Mouse (Mus musculus) heart, embryonic 13.5 days (tissue): ENCODE results near the gene Zfp599. TPM values are rescaled to one million over a fixed set of nuclear protein-coding genes. Genes with fewer than 3 reads are reported as not detected.

Experiments used
- ATAC-seq: fragments of 200-750 bp; cut with Nextera tagmentation; 2 replicates; pipeline ENCODE4 v1.8.0; 2017; ENCODE audit warnings: moderate TSS enrichment; ENCODE audit not compliant: insufficient number of reproducible peaks, low FRiP score, low TSS enrichment; ENCODE audit errors: extremely low read depth
- H3K27ac ChIP-seq: fragments of 300-500 bp; sonication (generic); replicated peaks from 2 replicates; pipeline ENCODE4 v1.5.1; 2015; ENCODE audit warnings: moderate library complexity, mild to moderate bottlenecking, inconsistent platforms
- H3K27me3 ChIP-seq: fragments of 300-500 bp; sonication (generic); replicated peaks from 2 replicates; pipeline ENCODE4 v1.6.1; 2015; ENCODE audit warnings: mild to moderate bottlenecking, inconsistent platforms
- H3K36me3 ChIP-seq: fragments of 300-500 bp; sonication (generic); 2 replicates; pipeline ENCODE4 v1.6.1; 2015; ENCODE audit warnings: mild to moderate bottlenecking, inconsistent platforms
- H3K4me1 ChIP-seq: fragments of 300-500 bp; sonication (generic); 2 replicates; pipeline ENCODE4 v1.6.1; 2015; ENCODE audit warnings: inconsistent platforms
- H3K4me2 ChIP-seq: fragments of 300-500 bp; sonication (generic); 2 replicates; pipeline ENCODE4 v1.6.1; 2015; ENCODE audit warnings: inconsistent platforms, mild to moderate bottlenecking, moderate library complexity
- H3K4me3 ChIP-seq: fragments of 300-500 bp; sonication (generic); 2 replicates; pipeline ENCODE4 v1.5.1; 2015; ENCODE audit warnings: moderate library complexity, mild to moderate bottlenecking, inconsistent platforms
- H3K9ac ChIP-seq: fragments of 300-500 bp; sonication (generic); 2 replicates; pipeline ENCODE4 v1.6.1; 2015; ENCODE audit warnings: inconsistent platforms, mild to moderate bottlenecking, moderate library complexity
- H3K9me3 ChIP-seq: fragments of 300-500 bp; sonication (generic); 2 replicates; pipeline ENCODE4 v1.6.1; 2016; ENCODE audit warnings: inconsistent platforms
- WGBS: fragments of 180-500 bp; shearing (Covaris S2); methylation state at CpG from one replicate; pipeline ENCODE4 v1.1.7; 2015; ENCODE audit warnings: mixed read lengths; 5-methylcytosine and 5-hydroxymethylcytosine counted together
- polyA plus RNA-seq: library from polyadenylated mRNA; unstranded; fragments of >200 nt; fragmentation: Nextera tagmentation; extraction: Ambion mirVana; gene quantifications from 2 replicates; pipeline ENCODE4 v1.2.1, GENCODE M21; 2015

Zfp599 gene
- polyA plus RNA-seq, 1 experiment from 2014 or later, result 3.7 TPM

- ATAC-seq, result no peak
- Histone ChIP-seq H3K9ac (no peak overlapping the region), H3K4me1 (0 out of 2 replicates have a peak, but pooled peaks cover 4% of the 10 kb centered on the region), H3K36me3 (no peaks in the 10 kb centered on the region), H3K9me3 (no peaks in the 10 kb centered on the region), H3K27ac (no peak overlapping the region), H3K27me3 (no peaks in the 10 kb centered on the region), H3K4me2 (no peak overlapping the region), H3K4me3 (no peak overlapping the region)
- WGBS, result 28% methylated on average over 5 of the region's 8 CpGs
Measured at GRCm38 (mm10) chr9:22217858-22218493, 41.7 kb downstream of the Zfp599 start.

GRCm38 (mm10) chr9:22216705-22217104, 43.0 kb downstream of the Zfp599 start:
- H3K36me3 ChIP-seq, result no peaks in the 10 kb centered on the region
- ATAC-seq, result no peak
- H3K4me3 ChIP-seq, result no peak overlapping the region
- H3K4me2 ChIP-seq, result no peak overlapping the region
- 0 out of 2 replicates have a peak, but pooled peaks cover 4% of the 10 kb centered on the region for H3K4me1 ChIP-seq
- WGBS, result 50% methylated on average over 3 of the region's 3 CpGs
- H3K27ac ChIP-seq, result no peak overlapping the region
- H3K9me3 ChIP-seq, result no peaks in the 10 kb centered on the region
- H3K9ac ChIP-seq, result no peak overlapping the region
- no peaks in the 10 kb centered on the region for H3K27me3 ChIP-seq

DNA sequence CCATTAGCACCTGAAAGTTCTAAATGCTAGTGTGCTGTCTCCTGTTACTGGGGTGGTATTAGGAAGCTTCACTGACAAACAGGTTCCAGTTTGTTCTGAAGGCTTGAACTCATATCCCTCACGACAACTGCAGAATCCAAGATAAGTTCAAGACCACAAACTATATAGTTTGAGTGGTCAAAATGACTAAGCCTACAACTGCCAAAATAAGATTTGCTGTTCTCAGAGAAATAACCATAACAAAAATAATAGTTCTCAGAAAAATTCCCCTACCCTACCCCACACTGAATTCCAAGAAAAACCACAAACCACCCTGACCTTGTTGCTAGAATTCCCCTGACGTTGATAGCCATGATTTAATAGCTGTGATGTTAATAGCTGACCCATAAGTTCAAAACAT, 45.1 kb downstream of the Zfp599 start:
- Histone ChIP-seq H3K9me3 (no peaks in the 10 kb centered on the region), H3K36me3 (no peaks in the 10 kb centered on the region), H3K27ac (no peak overlapping the region), H3K4me1 (0 out of 2 replicates have a peak, but pooled peaks cover 4% of the 10 kb centered on the region), H3K4me3 (no peak overlapping the region), H3K27me3 (no peaks in the 10 kb centered on the region), H3K9ac (no peak overlapping the region), H3K4me2 (no peak overlapping the region)
- ATAC-seq, result no peak
- 71% methylated on average over 2 of the region's 2 CpGs for WGBS

DNA sequence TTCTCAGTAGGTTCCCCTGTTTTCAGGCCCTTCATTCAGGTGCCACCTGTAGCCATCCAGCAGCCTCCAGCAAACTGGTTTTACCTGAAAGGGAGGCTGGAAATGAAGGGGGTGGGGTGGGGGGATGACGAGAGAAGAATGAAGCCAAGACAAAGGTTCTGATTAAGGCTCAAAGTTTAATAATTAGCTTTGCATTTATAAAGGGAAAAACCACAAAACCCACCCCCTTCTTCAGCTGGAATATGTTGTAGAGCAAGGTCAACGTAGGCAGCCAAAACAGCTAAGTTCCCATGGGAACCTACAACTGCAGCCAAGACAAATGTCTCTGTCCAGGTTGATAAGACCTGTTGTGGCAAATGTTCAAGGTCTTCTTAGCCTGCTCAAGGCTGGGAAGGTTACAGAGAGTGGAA, 45.9 kb downstream of the Zfp599 start:
- 56% methylated on average over 2 of the region's 2 CpGs for WGBS
- no peaks in the 10 kb centered on the region for H3K36me3 ChIP-seq
- H3K4me1 ChIP-seq, result 0 out of 2 replicates have a peak, but pooled peaks cover 4% of the 10 kb centered on the region
- H3K4me3 ChIP-seq, result no peak overlapping the region
- no peak overlapping the region for H3K9ac ChIP-seq
- H3K9me3 ChIP-seq, result no peaks in the 10 kb centered on the region
- no peak for ATAC-seq
- no peak overlapping the region for H3K4me2 ChIP-seq
- H3K27me3 ChIP-seq, result no peaks in the 10 kb centered on the region
- H3K27ac ChIP-seq, result no peak overlapping the region

Other genes with a start within 250 kb of the Zfp599 start
- gene Elavl3, start 207.9 kb downstream of the Zfp599 start, polyA plus RNA-seq, result 0.28 and 0.41 TPM in 2 replicates
- not detected in 2 replicates for gene Gm49318, start 188.6 kb downstream of the Zfp599 start, polyA plus RNA-seq
- 9.5 TPM in 2 replicates for gene Zfp653, start 188.5 kb downstream of the Zfp599 start, polyA plus RNA-seq
- 49.5 and 53.7 TPM in 2 replicates for gene Ecsit, start 174.5 kb downstream of the Zfp599 start, polyA plus RNA-seq
- gene Cnn1, start 160.7 kb downstream of the Zfp599 start, polyA plus RNA-seq, result 250 and 292 TPM in 2 replicates
- gene Elof1, start 142.7 kb downstream of the Zfp599 start, polyA plus RNA-seq, result 106 and 125 TPM in 2 replicates
- gene Acp5, start 124.2 kb downstream of the Zfp599 start, polyA plus RNA-seq, result 9.0 and 10.9 TPM in 2 replicates
- 46.0 and 52.0 TPM in 2 replicates for gene Pigyl, start 103.0 kb downstream of the Zfp599 start, polyA plus RNA-seq
- gene Zfp872, start 71.8 kb downstream of the Zfp599 start, polyA plus RNA-seq, result 0.08 and 0.24 TPM in 2 replicates
- 16.0 and 17.9 TPM in 2 replicates for gene Zfp809, start 34.2 kb downstream of the Zfp599 start, polyA plus RNA-seq
- 12.6 and 15.2 TPM in 2 replicates for gene Zfp810, start 47.8 kb upstream of the Zfp599 start, polyA plus RNA-seq
- gene Anln, start 129.3 kb upstream of the Zfp599 start, polyA plus RNA-seq, result 42.7 and 47.9 TPM in 2 replicates
- gene 9530077C05Rik, start 151.6 kb upstream of the Zfp599 start, polyA plus RNA-seq, result 1.7 and 2.4 TPM in 2 replicates
- gene Gm17545, start 194.4 kb upstream of the Zfp599 start, polyA plus RNA-seq, result not detected in 2 replicates
- 37.6 and 46.3 TPM in 2 replicates for gene Rp9, start 209.8 kb upstream of the Zfp599 start, polyA plus RNA-seq
- gene Bbs9, start 215.8 kb upstream of the Zfp599 start, polyA plus RNA-seq, result 5.5 and 6.4 TPM in 2 replicates